Mouse (Mus musculus) bone marrow, adult 2 months (tissue): Measurements from ENCODE around the gene Pdilt.

Experiments used
- CTCF ChIP-seq: fragments of 200-500 bp; IDR thresholded peaks from 2 replicates; pipeline ENCODE4 v1.5.1; 2011; ENCODE audit warnings: low read length, control low read depth; ENCODE audit not compliant: control insufficient read depth, insufficient read depth
- POLR2A ChIP-seq: fragments of 200-500 bp; IDR thresholded peaks from 2 replicates; pipeline ENCODE4 v1.6.1; 2011; ENCODE audit warnings: low read depth, mild to moderate bottlenecking, control low read depth, low read length, borderline replicate concordance; ENCODE audit not compliant: control insufficient read depth

- no peak for TF ChIP-seq CTCF
- no peak for TF ChIP-seq POLR2A
Measured at GRCm38 (mm10) chr7:119534389-119534788, 11.1 kb upstream of the Pdilt start.
